Mouse (Mus musculus) hindbrain, embryonic 16.5 days (tissue): ENCODE measurements at regions not wholly inside any gene's neighbourhood (a gene's known extent, or its start where the extent isn't known, plus 50 kb on each side); places are given as distances from the start of the nearest gene placed in this dataset.
A peak's percentile ranks its signal among the peaks of the same experiment; 100 is the strongest.
"Not testable (repeated sequence)": the region's sequence is repeated elsewhere in the genome, so short reads cannot be mapped to it uniquely, and the experiment has no call there.

ENCODE experiments used
- ATAC-seq: fragments of 200-750 bp; cut with Nextera tagmentation; 2 replicates; pipeline ENCODE4 v1.8.0; 2017; ENCODE audit warnings: moderate TSS enrichment, moderate library complexity
- H3K27ac ChIP-seq: fragments of 300-500 bp; sonication (generic); 2 replicates; pipeline ENCODE4 v1.5.1; 2014; ENCODE audit warnings: low read depth, mild to moderate bottlenecking, control low read depth, low read length, moderate library complexity
- H3K27me3 ChIP-seq: fragments of 300-500 bp; sonication (generic); replicated peaks from 2 replicates; pipeline ENCODE4 v1.6.1; 2014; ENCODE audit warnings: low read length; ENCODE audit not compliant: control insufficient read depth, insufficient read depth
- H3K36me3 ChIP-seq: fragments of 300-500 bp; sonication (generic); 2 replicates; pipeline ENCODE4 v1.6.1; 2014; ENCODE audit warnings: mild to moderate bottlenecking, low read length, moderate library complexity, mixed read lengths; ENCODE audit not compliant: control insufficient read depth, insufficient read depth
- H3K4me1 ChIP-seq: fragments of 300-500 bp; sonication (generic); 2 replicates; pipeline ENCODE4 v1.6.1; 2014; ENCODE audit warnings: low read depth, low read length; ENCODE audit not compliant: control insufficient read depth, insufficient read depth
- H3K4me2 ChIP-seq: fragments of 300-500 bp; sonication (generic); 2 replicates; pipeline ENCODE4 v1.6.1; 2014; ENCODE audit warnings: mild to moderate bottlenecking, low read length, control low read depth, moderate library complexity
- H3K4me3 ChIP-seq: fragments of 300-500 bp; sonication (generic); 2 replicates; pipeline ENCODE4 v1.5.1; 2014; ENCODE audit warnings: mild to moderate bottlenecking, low read length, control low read depth, moderate library complexity
- H3K9ac ChIP-seq: fragments of 300-500 bp; sonication (generic); 2 replicates; pipeline ENCODE4 v1.6.1; 2014; ENCODE audit warnings: low read depth, mild to moderate bottlenecking, control low read depth, low read length, moderate library complexity
- H3K9me3 ChIP-seq: fragments of 300-500 bp; sonication (generic); 2 replicates; pipeline ENCODE4 v1.6.1; 2014; ENCODE audit warnings: mild to moderate bottlenecking, low read length, moderate library complexity; ENCODE audit not compliant: control insufficient read depth
- WGBS: fragments of 180-500 bp; shearing (Covaris S2); extraction: QIAGEN DNeasy Blood & Tissue Kit; methylation state at CpG from one replicate; pipeline ENCODE4 v1.1.7; 2014; 5-methylcytosine and 5-hydroxymethylcytosine counted together

DNA sequence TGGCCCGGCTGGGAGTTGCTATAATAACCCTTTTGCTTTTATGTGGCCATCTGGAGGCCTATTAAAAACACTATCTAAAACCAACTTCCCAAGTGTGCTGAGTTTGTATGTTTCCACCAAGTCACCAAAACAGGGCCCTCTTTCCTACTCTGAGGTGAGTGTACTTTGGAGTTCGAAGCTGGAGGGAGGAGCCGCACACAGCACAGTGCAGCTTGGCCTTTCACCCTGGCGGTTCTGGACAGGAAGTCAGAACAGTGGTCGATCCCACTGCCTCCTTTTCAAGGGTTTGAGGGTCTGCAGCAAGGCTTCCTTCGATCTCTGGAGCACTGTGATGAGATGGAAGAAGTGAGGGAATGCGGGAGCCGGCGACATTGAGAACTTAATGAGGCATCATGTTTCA lies 363.8 kb upstream of the Fign start:
- Histone ChIP-seq H3K4me2 (no peak overlapping the region), H3K36me3 (no peaks in the 10 kb centered on the region), H3K9me3 (no peaks in the 10 kb centered on the region), H3K9ac (no peak overlapping the region), H3K27me3 (no peaks in the 10 kb centered on the region), H3K4me1 (no peaks in the 10 kb centered on the region), H3K4me3 (no peak overlapping the region), H3K27ac (no peak overlapping the region)
- WGBS: 80% methylated on average over 9 of the region's 9 CpGs
- ATAC-seq: no peak

DNA sequence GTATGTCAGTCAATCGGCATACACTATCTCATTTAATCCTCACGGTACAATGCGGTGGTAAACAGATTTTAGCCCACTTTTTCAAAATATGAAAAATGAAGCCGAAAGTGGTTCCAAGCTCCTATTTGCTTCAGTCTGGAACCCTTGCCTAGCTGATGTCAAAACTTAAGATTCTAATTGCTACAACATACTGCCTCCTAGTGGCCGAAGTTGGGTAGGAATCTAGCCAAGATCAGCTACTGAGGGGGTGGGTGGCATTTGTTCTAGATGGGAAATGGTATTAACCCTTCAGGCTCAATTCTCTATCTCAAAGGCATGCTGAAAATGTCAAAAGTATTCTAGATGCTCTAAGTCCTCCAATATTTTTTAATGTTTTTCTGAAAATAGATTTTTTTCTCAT lies 360.3 kb upstream of the Fign start:
- WGBS: 69% methylated on average over 5 of the region's 5 CpGs
- H3K4me3 ChIP-seq: no peak overlapping the region

DNA sequence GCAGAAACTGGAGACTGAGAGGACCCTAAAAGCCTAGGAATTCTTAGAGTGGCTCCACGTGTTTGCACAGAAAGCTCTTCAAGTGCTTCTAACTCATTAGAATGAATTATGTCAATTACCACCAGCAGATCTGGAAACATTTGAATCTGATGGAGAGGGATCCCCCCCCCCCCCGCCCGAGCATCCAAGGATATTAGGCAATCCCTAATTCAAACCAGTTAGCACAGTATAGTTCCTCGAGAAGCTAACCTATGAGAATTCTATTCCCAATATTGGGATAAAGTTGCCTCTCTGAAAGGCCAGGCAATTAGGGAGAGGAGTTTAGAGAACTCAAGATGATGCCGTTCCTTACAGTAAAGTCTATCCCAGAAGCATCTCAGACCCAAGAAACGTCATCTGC lies 354.9 kb upstream of the Fign start:
- Histone ChIP-seq H3K4me1 (no peaks in the 10 kb centered on the region), H3K4me3 (no peak overlapping the region), H3K4me2 (no peak overlapping the region), H3K27me3 (no peaks in the 10 kb centered on the region), H3K36me3 (no peaks in the 10 kb centered on the region), H3K27ac (no peak overlapping the region), H3K9me3 (no peaks in the 10 kb centered on the region), H3K9ac (no peak overlapping the region)
- ATAC-seq: no peak
- WGBS: 46% methylated on average over 6 of the region's 6 CpGs

More for the DNA sequence above, 360.3 kb upstream of the Fign start:
- Histone ChIP-seq H3K27me3 (no peaks in the 10 kb centered on the region), H3K9ac (no peak overlapping the region), H3K27ac (no peak overlapping the region), H3K36me3 (no peaks in the 10 kb centered on the region), H3K4me1 (no peaks in the 10 kb centered on the region), H3K9me3 (no peaks in the 10 kb centered on the region), H3K4me2 (no peak overlapping the region)
- ATAC-seq: no peak

DNA sequence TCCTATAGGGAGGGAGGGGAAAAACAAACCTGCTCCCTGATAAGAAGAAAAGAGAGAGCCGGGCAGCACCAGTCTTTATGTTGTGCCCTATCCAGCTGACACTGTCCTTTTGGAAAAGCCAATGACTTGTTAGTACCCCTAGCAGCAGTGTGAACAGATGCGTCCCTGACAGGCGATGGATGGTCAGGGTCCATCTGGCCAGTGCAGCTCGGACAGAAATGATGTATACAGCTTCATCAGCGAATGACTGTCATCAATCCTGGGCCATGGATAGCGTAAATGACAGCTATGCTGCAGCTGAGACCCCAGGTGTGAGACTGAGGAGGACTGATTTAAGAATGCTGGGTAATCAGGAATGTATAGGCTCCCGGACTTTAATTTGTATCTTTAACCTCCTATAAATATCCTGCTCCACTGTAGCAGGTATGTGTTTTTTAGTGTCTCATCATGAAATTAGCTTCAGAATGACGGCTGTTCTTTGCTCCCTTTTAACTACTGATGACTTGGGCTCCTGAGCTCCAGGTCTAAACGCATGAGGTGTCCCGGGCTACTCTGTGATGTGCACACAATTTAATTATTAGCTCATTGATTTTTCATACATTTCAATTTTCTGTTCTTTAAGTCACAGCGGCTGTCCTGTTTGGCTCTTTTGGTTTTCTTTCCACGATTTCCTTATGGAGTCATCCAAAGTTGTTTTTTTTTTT lies 353.9 kb upstream of the Fign start:
- Histone ChIP-seq H3K4me2 (peak overlapping the region; percentile 17; the same call in 1 of the 2 replicates), H3K9me3 (no peaks in the 10 kb centered on the region), H3K36me3 (no peaks in the 10 kb centered on the region), H3K27me3 (no peaks in the 10 kb centered on the region), H3K4me3 (no peak overlapping the region), H3K9ac (no peak overlapping the region), H3K4me1 (no peaks in the 10 kb centered on the region), H3K27ac (no peak overlapping the region)
- WGBS: 40% methylated on average over 12 of the region's 12 CpGs
- ATAC-seq: peak; percentile 83

DNA sequence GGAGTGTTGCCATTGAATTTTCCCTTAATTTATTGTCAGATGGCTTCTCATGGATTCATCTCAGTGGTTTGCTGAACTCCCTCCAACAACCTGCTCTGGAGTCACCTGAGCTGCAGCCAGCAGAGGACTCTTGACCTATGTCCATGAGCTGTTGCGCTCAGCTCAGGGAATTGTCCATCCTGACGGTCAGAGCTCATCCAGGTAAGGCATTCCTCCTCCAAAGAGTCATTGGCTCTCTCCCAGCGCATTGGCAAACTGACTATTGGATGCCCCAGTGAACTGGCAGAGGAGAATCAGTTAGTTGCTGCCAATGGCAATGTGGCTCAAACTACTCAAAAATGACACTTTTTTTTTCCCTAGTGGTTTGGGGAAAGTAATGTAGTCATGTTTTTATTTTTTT lies 345.3 kb upstream of the Fign start:
- 84% methylated on average over 3 of the region's 3 CpGs for whole genome bisulfite sequencing
- no peak overlapping the region for H3K9ac ChIP-seq
- no peaks in the 10 kb centered on the region for H3K4me1 ChIP-seq
- H3K36me3 ChIP-seq: no peaks in the 10 kb centered on the region
- H3K9me3 ChIP-seq: no peaks in the 10 kb centered on the region
- no peaks in the 10 kb centered on the region; the same call in 1 of the 2 replicates for H3K27me3 ChIP-seq
- no peak for ATAC-seq
- H3K4me2 ChIP-seq: no peak overlapping the region
- H3K4me3 ChIP-seq: no peak overlapping the region
- H3K27ac ChIP-seq: no peak overlapping the region

DNA sequence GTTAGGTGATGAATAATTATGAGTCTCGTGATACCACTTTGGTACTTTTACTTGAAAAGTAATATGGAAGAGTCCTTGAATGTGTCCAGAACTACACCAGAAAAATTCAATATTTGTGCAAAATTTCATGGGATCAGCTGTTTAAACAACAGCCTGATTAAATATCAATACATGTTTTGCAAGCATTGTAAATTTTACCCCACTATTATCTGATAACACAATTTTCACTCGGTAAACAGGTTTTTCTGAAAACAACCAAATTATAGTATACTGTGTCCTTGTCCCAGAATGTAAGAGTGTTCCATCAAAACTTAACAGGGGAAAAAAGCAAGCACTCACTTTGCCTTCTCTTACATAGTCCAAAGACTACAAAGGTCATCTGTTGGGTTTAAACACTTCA lies 343.1 kb upstream of the Fign start:
- no peaks in the 10 kb centered on the region for H3K4me1 ChIP-seq
- WGBS: 89% methylated on average over 2 of the region's 2 CpGs
- no peak for ATAC-seq
- no peaks in the 10 kb centered on the region for H3K9me3 ChIP-seq
- no peak overlapping the region for H3K27ac ChIP-seq
- H3K4me3 ChIP-seq: no peak overlapping the region
- no peaks in the 10 kb centered on the region for H3K36me3 ChIP-seq
- H3K27me3 ChIP-seq: no peaks in the 10 kb centered on the region; the same call in 1 of the 2 replicates
- no peak overlapping the region for H3K9ac ChIP-seq
- H3K4me2 ChIP-seq: no peak overlapping the region

DNA sequence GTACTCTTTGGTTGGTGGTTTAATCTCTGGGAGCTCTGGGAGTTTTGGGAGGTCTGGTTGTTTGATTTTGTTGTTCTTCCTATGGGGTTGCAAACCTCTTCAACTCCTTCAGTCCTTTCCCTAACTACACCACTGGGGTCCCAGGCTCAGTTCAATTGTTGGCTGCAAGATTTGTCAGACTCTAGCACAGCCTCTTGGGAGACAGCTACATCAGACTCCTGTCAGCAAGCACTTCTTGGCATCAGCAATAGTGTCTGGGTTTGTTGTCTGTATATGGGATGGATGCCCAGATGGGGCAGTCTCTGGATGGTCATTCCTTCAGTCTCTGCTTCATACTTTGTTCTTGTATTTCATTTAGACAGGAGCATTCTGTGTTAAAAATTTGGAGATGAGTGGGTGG lies 319.3 kb upstream of the Fign start:
- not testable (repeated sequence) for H3K4me3 ChIP-seq, H3K27me3 ChIP-seq, H3K9ac ChIP-seq, H3K4me2 ChIP-seq, H3K36me3 ChIP-seq, H3K4me1 ChIP-seq, H3K9me3 ChIP-seq, H3K27ac ChIP-seq, ATAC-seq

DNA sequence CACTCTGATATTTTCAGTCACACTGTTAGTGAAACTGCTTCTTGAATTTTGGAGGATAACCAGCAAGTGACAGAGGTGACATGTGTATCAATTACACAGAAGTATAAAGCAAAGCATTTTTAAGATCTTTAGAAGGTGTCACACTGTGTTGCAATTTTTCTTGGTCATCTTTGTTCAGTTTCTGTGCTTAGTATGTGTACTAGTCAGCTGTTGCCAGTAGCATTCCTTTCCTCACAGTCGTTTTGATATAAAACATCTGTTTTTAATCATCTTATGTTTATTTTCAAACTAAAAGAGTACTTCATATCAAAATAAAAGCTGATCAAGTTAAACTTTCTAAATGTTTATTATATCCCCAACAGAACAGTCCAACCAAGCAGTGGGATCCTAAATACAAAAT lies 316.0 kb upstream of the Fign start:
- WGBS: 87% methylated on average over 1 of the region's 1 CpGs
- H3K9ac ChIP-seq: no peak overlapping the region
- no peaks in the 10 kb centered on the region for H3K27me3 ChIP-seq
- no peaks in the 10 kb centered on the region for H3K9me3 ChIP-seq
- H3K36me3 ChIP-seq: no peaks in the 10 kb centered on the region
- H3K4me2 ChIP-seq: no peak overlapping the region
- no peak overlapping the region for H3K4me3 ChIP-seq
- no peak for ATAC-seq
- no peaks in the 10 kb centered on the region for H3K4me1 ChIP-seq
- H3K27ac ChIP-seq: no peak overlapping the region

DNA sequence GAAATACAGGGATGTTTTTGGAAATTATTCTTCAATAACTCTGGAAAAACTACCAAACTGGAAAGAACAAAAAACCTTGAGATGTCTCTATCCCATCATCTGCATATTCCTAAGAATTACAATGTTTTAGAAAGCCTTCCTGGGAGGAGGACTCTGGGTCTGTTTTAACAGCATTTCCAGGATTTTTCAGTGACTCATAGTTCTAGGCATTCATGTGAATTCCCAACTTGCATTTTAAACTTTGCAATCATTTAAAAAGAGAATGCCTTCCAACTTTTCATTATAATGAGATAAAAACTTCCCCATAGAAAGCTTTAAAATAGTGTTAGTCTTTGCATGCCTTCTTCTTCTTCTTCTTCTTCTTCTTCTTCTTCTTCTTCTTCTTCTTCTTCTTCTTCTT lies 315.4 kb upstream of the Fign start:
- H3K4me3 ChIP-seq: no peak overlapping the region
- H3K36me3 ChIP-seq: no peaks in the 10 kb centered on the region
- no peaks in the 10 kb centered on the region for H3K4me1 ChIP-seq
- no peaks in the 10 kb centered on the region for H3K27me3 ChIP-seq
- no peak overlapping the region for H3K27ac ChIP-seq
- no peak overlapping the region for H3K4me2 ChIP-seq
- ATAC-seq: no peak
- H3K9me3 ChIP-seq: no peaks in the 10 kb centered on the region
- no peak overlapping the region for H3K9ac ChIP-seq

DNA sequence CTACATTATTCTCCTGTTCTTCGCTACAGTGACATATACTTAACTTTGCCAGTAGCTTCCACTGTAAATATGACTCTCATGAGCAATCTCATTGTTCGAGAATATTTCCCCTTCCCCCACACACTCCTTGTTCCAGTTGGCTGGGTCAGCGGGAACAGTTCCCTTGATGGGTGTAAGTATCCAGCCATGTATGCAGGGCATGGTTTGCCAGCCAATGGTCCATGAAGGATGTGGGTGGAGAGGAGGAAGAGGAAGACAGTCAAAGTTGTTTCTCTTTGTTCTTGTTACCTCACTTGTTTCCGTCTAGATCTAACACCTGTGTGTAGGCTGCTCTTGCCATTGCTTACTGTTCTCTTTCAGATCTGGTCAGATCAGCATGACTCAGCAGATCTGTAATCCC lies 298.1 kb upstream of the Fign start:
- H3K9me3 ChIP-seq: no peaks in the 10 kb centered on the region
- H3K36me3 ChIP-seq: no peaks in the 10 kb centered on the region
- H3K4me3 ChIP-seq: no peak overlapping the region
- no peak overlapping the region for H3K9ac ChIP-seq
- no peak overlapping the region for H3K27ac ChIP-seq
- WGBS: 63% methylated on average over 4 of the region's 4 CpGs
- peaks cover 7% of the 10 kb centered on the region for H3K4me1 ChIP-seq
- H3K27me3 ChIP-seq: no peaks in the 10 kb centered on the region
- H3K4me2 ChIP-seq: no peak overlapping the region
- no peak for ATAC-seq
